Mouse (Mus musculus) G1E (cell line): ENCODE data around the gene Pappa.

Experiments used
- CTCF ChIP-seq: IDR thresholded peaks from 2 replicates; pipeline ENCODE4 v1.5.1; 2012; ENCODE audit warnings: low read depth, low read length, inconsistent platforms, mixed read lengths
- GATA1 ChIP-seq: IDR thresholded peaks from 2 replicates; pipeline ENCODE4 v1.6.1; 2012; ENCODE audit warnings: borderline replicate concordance, low read length, inconsistent platforms, mixed read lengths

DNA sequence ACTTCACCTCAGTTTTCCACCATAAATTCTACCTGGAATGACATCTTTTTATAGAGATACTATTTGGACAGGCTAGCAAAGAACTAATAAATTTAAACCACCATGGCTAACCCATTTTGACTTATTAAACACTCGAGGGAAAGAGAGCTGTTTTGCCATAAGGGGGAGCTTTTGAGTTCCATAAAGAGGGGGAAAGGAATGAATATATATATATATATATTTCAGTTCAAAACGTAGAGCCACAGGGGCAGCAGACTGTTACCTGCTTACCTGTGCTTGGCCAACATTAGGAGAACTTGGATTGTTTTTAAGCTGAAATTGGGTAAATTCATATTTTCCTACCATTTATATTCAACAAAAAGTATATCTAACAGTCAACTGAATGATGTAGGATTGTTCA is 1.1 kb upstream of the Pappa start:
- no peak for TF ChIP-seq CTCF
- no peak for TF ChIP-seq GATA1
